Mouse (Mus musculus): ENCODE results near the gene Mrps7. TPM values are rescaled to one million over a fixed set of nuclear protein-coding genes. Genes with fewer than 3 reads are reported as not detected.

The Mrps7 gene
- total and polyA plus RNA-seq, 3 experiments = 106 to 199 (median 157) TPM

DNA sequence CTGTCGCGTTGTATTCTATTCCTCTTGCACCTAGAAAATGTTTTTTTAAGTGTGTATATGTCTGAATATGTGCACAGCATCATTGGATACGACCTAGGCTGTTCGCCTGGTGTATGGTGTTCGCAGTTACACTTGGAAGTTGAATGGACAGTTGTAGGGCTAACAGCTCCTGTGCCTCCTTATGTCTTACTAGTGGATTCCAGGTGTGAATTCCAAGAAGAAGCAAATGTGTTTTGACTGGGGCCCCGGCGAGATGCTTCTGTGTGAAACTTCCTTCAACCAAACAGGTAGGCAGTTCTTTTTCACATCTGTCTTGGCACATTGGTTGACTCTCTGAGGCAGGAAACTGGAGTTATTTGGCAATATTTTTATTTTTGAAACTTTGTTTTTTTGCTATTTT, 38.8 kb upstream of the Mrps7 start:
- Histone ChIP-seq H3K4me3 (ENCODE audit: control insufficient read depth in 1 of 2, insufficient read depth in 1 of 2, low read depth in 2 of 2, low read length in 2 of 2) (peak overlapping the region; percentile 71 to 75), H3K36me3 (ENCODE audit: control insufficient read depth in 1 of 2, insufficient read depth in 2 of 2, low read length in 2 of 2) (peaks cover 16 to 19% of the 10 kb centered on the region in 2 experiments), H3K9ac (ENCODE audit: control insufficient read depth, low read depth, low read length, poor library complexity, severe bottlenecking) (peak overlapping the region; percentile 76), H3K27me3 (ENCODE audit: control insufficient read depth in 1 of 2, insufficient read depth in 2 of 2, low read length in 2 of 2) (no peaks in the 10 kb centered on the region), H3K9me3 (replicated peaks; ENCODE audit: insufficient read depth, low read length) (no peaks in the 10 kb centered on the region), H3K4me1 (ENCODE audit: control insufficient read depth in 1 of 2, insufficient read depth in 2 of 2, low read length in 2 of 2) (peaks cover 0 to 12% of the 10 kb centered on the region in 2 experiments; a peak in 2 of 4 replicates), H3K27ac (ENCODE audit: control insufficient read depth, low read depth, low read length) (peak overlapping the region; percentile 50), H3K79me2 (ENCODE audit: control insufficient read depth, insufficient read depth, low read length, poor library complexity) (peaks cover 36% of the 10 kb centered on the region)
- DNase-seq (ENCODE audit: low read depth, low spot score) = peak; percentile 59
- no peak for TF ChIP-seq NRF1 (IDR thresholded peaks at IDR 0.05; ENCODE audit: insufficient read depth, low read depth, low read length, poor library complexity, severe bottlenecking)
- TF ChIP-seq TBP (IDR thresholded peaks at IDR 0.05; ENCODE audit: low read depth, low read length) = no peak
- 0 out of 2 replicates have a peak, but pooled peaks have one; percentile 50 for TF ChIP-seq CHD1 (IDR thresholded peaks at IDR 0.05; ENCODE audit: low read depth, low read length)

DNA sequence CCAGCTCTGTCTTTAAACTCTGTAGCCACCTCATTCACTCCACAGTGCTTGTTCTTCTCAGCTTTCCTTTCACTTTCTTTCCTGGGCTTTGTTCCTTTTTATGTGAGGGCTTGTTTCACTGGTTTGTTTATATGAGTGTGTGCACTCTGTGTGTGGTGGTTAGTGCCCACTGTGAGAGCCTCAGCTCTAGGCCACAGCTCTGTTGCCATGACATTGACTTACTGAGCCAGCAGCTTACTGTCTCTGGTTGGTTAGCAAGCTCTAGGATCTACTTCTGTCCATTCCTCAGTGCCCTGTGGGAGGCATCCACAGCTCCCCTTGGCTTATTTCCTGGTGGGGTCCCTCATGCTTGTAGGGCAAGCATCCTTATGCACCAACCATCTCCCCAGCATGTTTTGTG, 24.6 kb upstream of the Mrps7 start:
- H3K4me3 ChIP-seq (ENCODE audit: control insufficient read depth in 1 of 2, insufficient read depth in 1 of 2, low read depth in 2 of 2, low read length in 2 of 2) = no peak overlapping the region
- H3K9ac ChIP-seq (ENCODE audit: control insufficient read depth, low read depth, low read length, poor library complexity, severe bottlenecking) = no peak overlapping the region
- H3K27me3 ChIP-seq (ENCODE audit: control insufficient read depth in 1 of 2, insufficient read depth in 2 of 2, low read length in 2 of 2) = no peaks in the 10 kb centered on the region
- TF ChIP-seq HCFC1 (IDR thresholded peaks at IDR 0.05; ENCODE audit: low read depth, low read length) = no peak
- H3K79me2 ChIP-seq (ENCODE audit: control insufficient read depth, insufficient read depth, low read length, poor library complexity) = peaks cover 2% of the 10 kb centered on the region; the same call in 1 of the 2 replicates
- peaks cover 0 to 15% of the 10 kb centered on the region in 2 experiments; a peak in 2 of 4 replicates for H3K36me3 ChIP-seq (ENCODE audit: control insufficient read depth in 1 of 2, insufficient read depth in 2 of 2, low read length in 2 of 2)
- DNase-seq (ENCODE audit: low read depth, low spot score) = no peak
- H3K9me3 ChIP-seq (replicated peaks; ENCODE audit: insufficient read depth, low read length) = no peaks in the 10 kb centered on the region
- no peak overlapping the region for H3K27ac ChIP-seq (ENCODE audit: control insufficient read depth, low read depth, low read length)
- H3K4me1 ChIP-seq (ENCODE audit: control insufficient read depth in 1 of 2, insufficient read depth in 2 of 2, low read length in 2 of 2) = no peaks in the 10 kb centered on the region

DNA sequence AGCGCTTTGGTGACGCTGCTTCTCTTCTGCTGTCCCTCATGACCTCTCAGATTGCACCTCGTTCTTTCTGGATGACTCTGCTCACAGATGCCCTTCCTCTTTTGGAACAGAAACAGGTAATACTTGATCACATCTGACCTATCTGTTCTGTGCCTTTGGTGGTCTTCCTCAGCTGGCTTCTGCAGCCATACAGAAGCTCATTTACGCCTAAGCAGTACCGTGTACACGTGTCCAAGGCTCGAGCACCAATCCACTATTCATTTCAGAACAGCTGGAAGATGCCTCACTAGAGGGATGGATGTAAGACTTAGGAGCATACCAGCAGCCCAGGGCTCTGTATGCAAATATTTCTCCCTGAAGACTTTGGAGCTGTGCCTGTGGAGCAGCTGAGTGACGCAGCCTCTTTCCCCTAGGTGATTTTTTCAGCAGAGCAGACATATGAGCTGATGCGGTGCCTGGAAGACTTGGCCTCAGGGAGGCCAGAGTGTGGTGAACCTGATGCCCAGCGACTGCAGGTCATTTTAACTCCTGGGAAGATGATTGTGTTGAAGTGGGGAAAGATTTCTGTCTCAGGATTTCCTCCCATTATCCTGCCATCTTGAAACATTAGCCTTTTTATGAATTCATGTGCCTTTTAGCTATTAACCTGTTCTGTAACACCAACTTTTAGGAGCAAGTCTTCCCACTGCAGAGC, 20.7 kb upstream of the Mrps7 start:
- Histone ChIP-seq H3K27me3 (ENCODE audit: control insufficient read depth in 1 of 2, insufficient read depth in 2 of 2, low read length in 2 of 2) (no peaks in the 10 kb centered on the region), H3K9me3 (replicated peaks; ENCODE audit: insufficient read depth, low read length) (no peaks in the 10 kb centered on the region), H3K36me3 (ENCODE audit: control insufficient read depth in 1 of 2, insufficient read depth in 2 of 2, low read length in 2 of 2) (peaks cover 0 to 14% of the 10 kb centered on the region in 2 experiments; a peak in 2 of 4 replicates), H3K4me3 (ENCODE audit: control insufficient read depth in 1 of 2, insufficient read depth in 1 of 2, low read depth in 2 of 2, low read length in 2 of 2) (no peak overlapping the region), H3K79me2 (ENCODE audit: control insufficient read depth, insufficient read depth, low read length, poor library complexity) (no peaks in the 10 kb centered on the region), H3K27ac (ENCODE audit: control insufficient read depth, low read depth, low read length) (no peak overlapping the region), H3K4me1 (ENCODE audit: control insufficient read depth in 1 of 2, insufficient read depth in 2 of 2, low read length in 2 of 2) (no peaks in the 10 kb centered on the region), H3K9ac (ENCODE audit: control insufficient read depth, low read depth, low read length, poor library complexity, severe bottlenecking) (no peak overlapping the region)
- DNase-seq (ENCODE audit: low read depth, low spot score) = no peak
- TF ChIP-seq NRF1 (IDR thresholded peaks at IDR 0.05; ENCODE audit: insufficient read depth, low read depth, low read length, poor library complexity, severe bottlenecking) (no peak), MAX (IDR thresholded peaks at IDR 0.05; ENCODE audit: low read length) (no peak), SIN3A (IDR thresholded peaks at IDR 0.05; ENCODE audit: low read length) (no peak), POLR2AphosphoS5 (IDR thresholded peaks at IDR 0.05; ENCODE audit: borderline replicate concordance, low read depth, low read length) (0 out of 2 replicates have a peak, but pooled peaks have one; percentile 18), CHD1 (IDR thresholded peaks at IDR 0.05; ENCODE audit: low read depth, low read length) (no peak), POLR2A (IDR thresholded peaks at IDR 0.05; ENCODE audit: control insufficient read depth in 1 of 2, insufficient read depth in 1 of 2, low read depth in 1 of 2, low read length in 2 of 2, poor library complexity in 1 of 2) (peak in 1 of 2 experiments; percentile 64; a peak in 2 of 4 replicates), SMC3 (IDR thresholded peaks at IDR 0.05; ENCODE audit: low read depth, low read length) (0 out of 2 replicates have a peak, but pooled peaks have one; percentile 18), POLR2AphosphoS2 (IDR thresholded peaks at IDR 0.05; ENCODE audit: low read length) (peak; percentile 52; the same call in 1 of the 2 replicates)

All from MEL (cell line).